Mouse (Mus musculus): Measurements from ENCODE around the gene Cds2. TPM values are rescaled to one million over a fixed set of nuclear protein-coding genes. Genes with fewer than 3 reads are reported as not detected.

Cds2 gene
- total RNA-seq, 2 experiments from 2014 or later: 74.6 to 75.3 TPM

GRCm38 (mm10) chr2:132343846-132344245, 80.9 kb downstream of the Cds2 start:
- no peak for DNase-seq (ENCODE audit: low spot score in 2 of 2)

Other genes starting within 250 kb of the Cds2 start
- 10 to 100 TPM; 11.1 to 19.0 TPM for gene Rassf2, start 232.9 kb upstream of the Cds2 start, total RNA-seq (2021)
- gene Slc23a2, start 118.0 kb upstream of the Cds2 start, total RNA-seq (2021): 100 to 1,000 TPM; 239 to 346 TPM
- 10 to 100 TPM; 36.5 to 43.7 TPM for gene Tmem230, start 15.3 kb upstream of the Cds2 start, total RNA-seq (2021)
- 100 to 1,000 TPM in 1 of 2 experiments, 10 to 100 TPM in 1; 80.2 to 104 TPM for gene Pcna, start 9.8 kb upstream of the Cds2 start, total RNA-seq (2021)
- not detected for gene Prokr2, start 122.3 kb downstream of the Cds2 start, total RNA-seq (2021)